Mouse (Mus musculus) adrenal gland, postnatal 10 days (tissue): ENCODE measurements around the gene Ush1c. TPM values are rescaled to one million over a fixed set of nuclear protein-coding genes. Genes with fewer than 3 reads are reported as not detected.
"Not testable (repeated sequence)": the region's sequence is repeated elsewhere in the genome, so short reads cannot be mapped to it uniquely, and the experiment has no call there.

Experiments used
- DNase-seq: peaks from one replicate; pipeline ENCODE4 v3.0.0; 2021; ENCODE audit warnings: mixed read lengths
- total RNA-seq, 2 experiments: library from RNA; stranded (reverse); gene quantifications; 2 replicates each; pipeline ENCODE4 v1.2.3; 2021

The Ush1c gene
- total RNA-seq, 2 experiments from 2014 or later: 2.0 to 2.3 TPM

DNA sequence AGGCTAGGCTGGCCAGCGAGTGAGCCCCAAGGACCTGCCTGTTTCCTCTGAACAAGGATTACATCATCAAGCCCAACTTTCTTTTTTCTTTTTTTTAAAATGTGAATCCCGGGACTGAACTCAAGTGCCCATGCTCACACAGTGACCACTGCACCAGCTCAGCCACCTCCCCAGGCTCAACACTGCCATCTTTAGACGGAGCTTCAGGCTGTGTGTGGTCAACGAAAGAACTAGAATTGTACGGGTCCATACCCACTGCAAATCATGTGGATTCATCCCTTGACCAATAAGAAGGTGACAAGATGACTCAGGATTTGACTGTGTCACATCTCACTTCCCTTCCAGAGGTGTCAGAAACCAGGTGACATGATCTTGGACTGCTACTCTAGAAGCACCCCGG is 33.5 kb downstream of the Ush1c start:
- no peak for DNase-seq

DNA sequence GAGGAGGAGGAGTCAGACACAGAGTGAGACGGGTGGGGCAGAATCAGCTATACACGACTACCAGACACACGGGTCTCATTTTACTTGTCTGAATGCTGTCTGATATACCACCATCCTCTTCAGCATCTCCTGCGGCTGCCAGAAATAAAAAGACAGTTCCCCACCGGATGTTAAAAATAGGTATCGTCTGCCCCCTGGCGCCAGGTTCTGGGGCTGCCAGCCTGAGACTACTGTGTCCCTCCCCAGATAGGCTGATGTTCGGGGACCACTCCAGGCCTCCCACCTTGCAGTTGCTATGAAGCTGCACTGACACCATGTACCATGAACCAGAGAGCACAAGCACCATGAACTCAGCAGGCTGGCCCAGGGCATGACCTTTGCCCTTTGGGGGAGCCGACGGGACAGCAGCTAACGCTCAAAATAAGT is 34.2 kb downstream of the Ush1c start:
- DNase-seq: peak; percentile 47

DNA sequence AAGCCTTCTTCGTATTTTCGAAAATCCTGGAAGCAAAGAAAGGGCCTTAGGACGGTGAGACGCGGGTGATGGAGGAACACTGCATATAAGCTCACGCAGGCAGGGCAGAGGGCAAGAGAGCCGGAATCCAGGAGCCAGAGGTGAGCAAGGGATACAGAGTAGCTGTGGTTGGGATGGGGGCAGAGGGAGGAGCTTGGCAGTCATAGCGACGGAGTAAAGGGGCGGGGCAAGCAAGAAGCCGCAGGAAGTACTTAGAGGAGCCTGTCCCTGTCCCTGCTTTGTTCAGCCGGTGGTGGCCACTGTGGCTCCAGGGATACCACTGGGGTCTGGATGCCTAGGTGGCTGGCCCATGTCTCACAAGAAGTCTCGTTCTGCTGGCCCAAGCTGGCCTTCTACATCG is 36.7 kb downstream of the Ush1c start:
- DNase-seq: no peak

DNA sequence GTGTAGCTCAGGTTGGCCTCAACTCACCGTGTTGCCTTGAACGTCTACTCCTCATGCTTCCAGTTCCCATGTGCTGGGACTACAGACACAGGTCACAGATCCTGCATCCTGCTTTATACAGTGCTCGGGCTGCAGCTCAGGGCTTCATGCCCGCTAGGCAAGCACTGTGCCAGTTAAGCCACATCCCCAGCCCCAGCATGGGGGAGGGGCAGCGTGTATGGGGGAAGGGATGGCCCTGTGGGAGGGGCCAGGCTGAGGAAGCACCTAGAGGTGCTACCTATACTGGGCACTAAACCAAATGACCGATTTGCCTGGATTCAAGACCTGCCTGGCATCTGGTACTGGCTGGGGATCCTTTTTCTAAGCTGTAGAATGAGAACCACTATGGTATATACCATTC is 38.3 kb downstream of the Ush1c start:
- DNase-seq: no peak

DNA sequence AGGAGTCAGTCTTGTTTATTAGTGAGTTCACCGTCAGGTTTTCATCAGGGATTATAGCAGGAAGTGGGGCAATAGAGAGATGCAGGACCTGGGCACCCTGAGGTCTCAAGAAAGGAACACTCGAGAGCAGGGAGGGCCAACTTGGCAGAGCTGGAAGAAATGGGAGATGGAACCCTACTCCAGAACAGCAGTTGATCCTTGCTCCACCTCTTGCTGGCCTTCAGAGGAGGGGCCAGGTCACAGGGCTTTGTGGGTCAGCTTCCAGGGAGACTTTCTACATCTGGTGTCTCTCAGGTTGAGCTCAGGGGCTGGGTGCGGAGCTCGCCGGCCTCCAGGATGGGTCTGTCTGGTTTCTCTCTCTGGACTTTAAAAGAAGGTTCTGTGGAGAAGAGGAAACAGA is 42.9 kb downstream of the Ush1c start:
- DNase-seq: no peak

DNA sequence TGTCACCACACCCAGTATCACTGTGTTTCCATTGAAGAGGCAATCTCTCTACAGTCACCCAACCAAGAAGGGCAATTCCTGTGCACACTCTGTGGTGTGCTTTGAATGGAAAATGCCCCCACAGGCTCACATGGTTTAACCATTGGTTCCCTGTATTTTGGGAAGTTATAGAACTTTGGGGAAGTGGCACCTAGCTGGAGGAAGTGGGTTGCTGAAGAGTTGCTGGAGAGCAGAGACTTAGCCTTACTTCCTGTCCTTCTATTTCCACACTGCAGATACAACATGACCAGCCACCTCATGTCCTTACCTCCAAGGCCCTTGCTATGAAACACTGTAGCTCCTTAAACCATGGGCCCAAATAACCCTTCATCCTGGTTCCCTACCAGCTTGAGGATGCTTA is 54.1 kb downstream of the Ush1c start:
- no peak for DNase-seq

DNA sequence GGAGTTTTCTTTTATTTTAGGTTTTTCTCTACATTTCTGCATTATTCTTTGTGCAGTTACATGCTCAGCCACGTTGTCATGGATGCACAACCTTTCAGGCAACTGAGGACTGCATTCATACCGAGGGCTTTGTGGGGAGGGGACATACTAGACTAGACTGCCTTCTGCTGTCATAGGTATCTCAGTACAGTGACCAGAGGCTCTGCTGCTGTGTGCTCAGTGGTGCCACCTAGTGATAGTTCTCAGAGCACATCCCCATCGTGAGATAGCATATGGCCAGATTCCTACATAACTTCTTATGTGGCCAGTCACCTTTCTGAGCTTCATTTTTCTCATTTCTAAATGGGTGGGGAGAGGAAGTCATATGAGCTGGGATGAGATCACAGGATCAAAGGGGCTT is 56.7 kb downstream of the Ush1c start:
- DNase-seq: peak; percentile 62

DNA sequence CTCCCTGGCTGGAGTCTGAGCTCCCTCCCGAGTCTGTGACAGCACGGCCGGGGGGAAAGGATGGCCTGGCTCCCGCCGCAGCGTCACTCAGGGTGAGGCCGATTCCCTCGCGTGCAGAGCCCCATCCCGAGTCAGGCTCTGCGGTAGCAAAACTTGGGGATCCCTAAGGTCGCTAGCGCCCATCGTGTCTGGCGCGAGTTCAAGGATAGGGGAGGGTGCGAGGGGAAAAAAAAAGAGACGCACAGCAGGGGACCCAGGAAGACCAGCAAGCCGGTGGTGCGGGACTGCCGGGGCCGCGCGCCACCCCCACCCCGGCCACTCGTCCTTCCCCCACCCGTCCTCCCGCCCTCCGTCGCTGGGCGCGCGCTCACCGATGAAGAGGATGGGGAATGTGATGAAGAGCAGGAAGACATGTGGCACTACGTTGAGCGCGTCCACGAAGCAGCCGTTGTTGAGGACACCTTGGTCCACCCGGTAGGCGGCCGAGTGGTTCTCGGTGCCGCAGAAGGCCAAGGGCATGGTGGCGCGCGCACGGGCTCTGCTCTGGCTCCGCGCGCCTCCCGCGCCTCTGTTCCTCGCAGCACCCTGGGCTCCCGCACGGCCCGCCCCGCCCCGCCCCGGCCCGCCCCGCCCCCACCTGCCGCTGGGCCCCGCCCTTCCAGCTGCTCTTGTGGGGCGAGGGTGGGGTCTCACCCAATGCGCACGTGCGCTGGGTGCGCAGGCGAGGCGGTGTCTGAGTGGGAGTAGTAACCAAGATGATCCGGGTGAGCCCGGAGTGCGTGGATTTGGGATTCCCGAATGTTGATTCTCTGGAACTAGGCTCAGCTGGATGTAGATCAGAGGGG is 58.6 kb downstream of the Ush1c start, which contains the start of gene Abcc8:
Gene Abcc8, minus strand, starts transcription at position 603 of the 845 bp plus-strand sequence.
- peak; percentile 8 for DNase-seq

DNA sequence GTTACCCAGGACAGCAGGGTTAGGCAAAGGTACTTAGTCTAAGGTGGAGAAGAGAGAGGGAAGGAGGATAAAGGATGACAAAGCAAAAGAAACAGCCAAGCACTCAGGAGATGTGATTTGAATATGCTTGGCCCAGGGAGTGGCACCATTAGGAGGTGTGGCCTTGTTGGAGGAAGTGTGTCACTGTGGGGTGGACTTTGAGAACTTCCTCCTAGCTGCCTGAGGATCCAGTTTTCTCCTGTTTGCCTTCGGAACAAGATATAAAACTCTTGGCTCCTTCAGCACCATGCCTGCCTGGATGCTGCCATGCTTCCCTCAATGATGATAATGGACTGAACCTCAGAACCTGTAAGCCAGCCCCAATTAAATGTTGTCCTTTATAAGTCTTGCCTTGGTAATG is 69.3 kb downstream of the Ush1c start:
- not testable (repeated sequence) for DNase-seq

DNA sequence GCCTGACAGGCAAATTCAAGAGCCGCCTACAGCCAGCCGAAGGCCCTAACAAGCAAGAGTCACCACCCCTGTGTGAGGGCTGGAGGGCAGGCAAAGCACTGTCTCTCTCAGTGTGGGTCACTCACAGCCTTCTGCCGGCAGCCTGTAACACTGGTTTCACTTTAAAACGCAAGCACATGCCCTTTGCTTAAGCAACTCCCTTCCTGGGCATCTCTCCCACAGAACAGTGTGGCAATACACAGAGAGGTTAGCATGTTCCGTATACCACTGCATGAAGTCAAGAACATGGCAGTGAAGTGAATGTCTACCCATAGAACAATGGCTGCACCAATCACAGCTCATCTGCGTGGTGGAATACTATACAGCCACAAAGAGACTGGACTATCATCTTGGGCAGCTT is 69.9 kb downstream of the Ush1c start:
- DNase-seq: peak; percentile 41

DNA sequence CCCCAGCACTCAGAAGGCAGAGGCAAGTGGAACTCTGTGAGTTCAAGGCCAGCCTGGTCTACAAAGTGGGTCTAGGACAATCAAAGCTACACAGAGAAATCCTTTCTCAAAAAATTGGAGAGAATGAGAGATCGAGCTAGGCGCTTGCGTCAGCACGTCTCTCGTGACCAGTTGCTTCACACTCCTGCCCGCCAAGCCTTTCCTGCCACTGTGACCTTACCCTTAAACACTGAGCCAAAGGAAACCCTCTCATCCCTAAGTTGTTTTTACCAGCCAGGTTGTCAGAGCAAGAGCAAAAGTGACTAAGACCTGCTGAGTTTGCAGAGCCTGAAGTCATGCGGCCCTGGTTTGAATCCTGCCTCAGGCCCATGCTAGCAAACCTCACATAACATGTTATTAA is 70.4 kb downstream of the Ush1c start:
- DNase-seq: peak; percentile 56

DNA sequence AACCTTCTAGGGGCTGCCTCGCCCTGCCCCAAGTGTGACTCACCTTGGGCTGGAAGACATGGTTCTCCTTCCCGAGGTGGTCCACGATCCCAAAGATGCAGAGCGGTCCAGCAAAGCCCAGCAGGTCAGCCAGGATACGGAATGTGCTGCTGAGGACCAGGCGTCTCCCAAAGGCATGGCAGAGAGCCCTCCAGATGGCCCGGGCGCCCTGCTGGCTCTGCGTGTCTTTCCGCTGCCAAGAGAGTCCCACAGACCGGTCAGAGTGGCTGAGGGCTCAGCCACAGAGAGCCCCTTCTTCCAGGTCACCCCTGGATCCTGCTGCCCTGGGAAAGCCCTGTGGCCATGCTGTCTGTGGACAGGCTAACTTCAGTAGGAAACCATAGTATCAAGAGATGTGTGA is 72.4 kb downstream of the Ush1c start:
- no peak for DNase-seq

DNA sequence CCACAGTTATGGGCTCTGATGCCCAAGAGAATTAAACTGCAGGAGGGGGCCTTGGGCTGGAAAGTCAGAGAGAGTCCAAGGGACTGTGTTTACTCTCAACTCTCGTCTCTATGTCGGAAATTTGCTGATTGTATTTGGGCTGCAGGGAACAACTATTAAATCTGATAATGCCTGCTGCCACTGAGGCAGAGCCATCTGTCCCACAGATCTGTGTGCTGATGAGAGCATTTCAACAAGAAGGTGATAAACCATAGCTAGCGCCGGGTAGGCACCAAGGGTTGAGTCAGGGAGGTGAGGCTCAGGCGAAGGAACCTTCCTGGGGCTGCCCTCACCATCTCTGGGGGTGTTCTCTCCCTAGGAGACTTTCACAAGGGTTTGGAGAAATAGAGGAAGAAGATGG is 75.6 kb downstream of the Ush1c start:
- no peak for DNase-seq

DNA sequence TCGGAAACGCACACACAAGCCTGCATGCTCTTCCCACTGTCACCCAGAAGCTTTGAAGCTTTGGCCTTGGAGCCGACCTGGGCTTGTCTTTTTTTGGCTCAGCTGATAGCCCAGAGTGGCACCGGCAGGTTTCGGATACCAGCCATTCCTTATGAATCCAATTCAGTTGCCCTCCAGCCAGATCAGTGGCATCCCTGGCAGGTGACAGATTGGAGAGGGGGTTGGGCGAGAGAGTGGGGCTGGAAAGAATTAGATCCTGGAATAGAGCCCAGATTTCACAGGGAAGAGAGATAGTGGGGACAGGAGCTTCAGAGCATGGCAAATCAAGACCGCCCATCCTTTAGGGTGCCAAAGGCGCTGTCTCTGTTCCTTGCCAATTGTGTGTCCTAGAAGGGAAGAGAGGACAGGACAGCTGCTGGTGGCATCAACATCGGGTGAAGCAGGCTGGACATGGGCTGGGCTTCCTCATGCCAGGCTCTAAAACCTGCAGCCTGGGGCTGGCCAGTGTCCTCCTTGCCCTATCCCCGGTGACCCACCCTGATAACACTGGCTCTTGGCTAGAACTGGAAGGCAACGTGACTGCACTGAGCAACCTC is 76.1 kb downstream of the Ush1c start:
- DNase-seq: no peak

DNA sequence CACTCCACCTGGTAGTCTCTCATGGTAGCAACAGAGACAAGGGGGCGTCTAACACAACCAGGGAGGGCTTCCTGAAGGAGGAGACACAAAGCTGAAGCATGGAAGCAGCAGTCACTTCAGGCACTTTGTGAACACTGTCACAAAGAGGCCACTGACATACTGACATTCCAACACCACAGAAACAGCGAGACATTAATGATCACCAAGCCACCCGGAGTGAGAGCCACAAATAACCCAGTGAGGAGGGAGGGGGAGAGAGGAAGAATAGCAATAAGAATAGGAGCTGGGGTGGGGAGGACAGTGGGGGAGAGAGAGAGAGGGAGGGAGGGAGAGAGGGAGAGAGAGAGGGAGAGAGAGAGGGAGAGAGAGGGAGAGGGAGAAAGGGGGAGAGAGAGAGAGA is 76.7 kb downstream of the Ush1c start:
- DNase-seq: no peak

DNA sequence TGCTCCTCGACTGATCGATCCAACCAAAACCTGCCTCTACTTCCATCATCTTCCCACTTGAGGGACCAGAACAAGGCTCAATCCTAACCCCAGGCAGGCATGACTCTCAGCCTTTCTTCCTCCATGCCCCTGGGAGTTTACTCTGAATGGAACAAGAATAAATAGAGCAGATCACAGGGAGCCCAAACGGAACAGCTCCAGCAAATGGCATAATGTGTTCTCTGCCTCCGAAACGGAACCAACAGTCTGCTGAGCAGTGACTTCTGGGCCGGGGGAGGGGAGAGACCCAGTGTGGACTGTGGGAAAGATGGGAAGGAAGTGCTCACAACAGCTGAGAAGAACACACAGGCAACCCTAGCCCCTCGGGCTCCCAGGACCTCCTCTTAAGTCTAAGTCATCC is 80.6 kb downstream of the Ush1c start:
- DNase-seq: no peak

DNA sequence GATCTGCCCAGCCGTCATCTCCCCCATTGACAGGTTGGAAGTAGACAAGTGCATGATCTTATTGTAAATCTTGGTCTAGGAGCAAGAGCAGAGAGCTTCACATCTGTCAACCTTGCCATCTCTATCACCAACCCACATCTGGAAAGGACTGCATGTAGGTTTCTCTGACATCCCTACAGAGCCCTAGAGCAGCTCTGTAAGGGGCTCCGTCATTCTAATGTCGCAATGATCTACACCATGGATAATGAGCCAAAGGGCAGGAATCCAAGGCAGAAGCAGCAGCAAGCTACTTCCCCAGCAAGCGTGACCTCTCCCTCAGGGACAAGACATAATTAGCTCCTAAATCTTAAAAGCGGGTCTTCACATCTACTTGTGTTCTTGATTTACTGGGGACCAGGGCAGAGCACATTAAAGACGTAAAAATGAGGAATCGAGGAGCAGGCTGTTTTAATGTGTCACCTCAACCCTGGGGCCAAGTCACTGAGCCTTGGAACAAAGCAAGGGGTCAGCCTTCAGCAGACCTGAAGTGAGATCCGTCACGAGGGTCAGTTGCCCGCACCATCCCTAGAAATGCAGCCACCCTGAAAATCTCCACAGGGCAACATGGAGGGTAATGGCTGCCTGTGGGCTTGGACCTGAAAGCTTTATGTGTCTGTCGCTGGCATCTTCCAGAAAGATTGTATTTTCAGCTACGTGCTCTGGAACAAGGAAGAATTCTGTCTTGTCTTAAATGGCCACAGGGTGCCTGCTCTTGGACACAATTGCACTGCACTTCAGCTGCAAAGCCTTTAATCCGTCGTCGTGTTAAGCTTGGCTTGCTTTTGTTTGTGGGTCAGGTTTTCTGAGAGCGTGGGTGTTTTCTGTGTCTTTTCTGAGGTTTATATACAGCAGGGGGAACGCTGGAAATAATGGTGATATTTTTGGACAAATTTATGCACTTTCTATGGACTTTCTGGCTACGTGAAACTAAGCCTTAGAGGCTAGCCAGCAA is 83.5 kb downstream of the Ush1c start:
- DNase-seq: no peak

DNA sequence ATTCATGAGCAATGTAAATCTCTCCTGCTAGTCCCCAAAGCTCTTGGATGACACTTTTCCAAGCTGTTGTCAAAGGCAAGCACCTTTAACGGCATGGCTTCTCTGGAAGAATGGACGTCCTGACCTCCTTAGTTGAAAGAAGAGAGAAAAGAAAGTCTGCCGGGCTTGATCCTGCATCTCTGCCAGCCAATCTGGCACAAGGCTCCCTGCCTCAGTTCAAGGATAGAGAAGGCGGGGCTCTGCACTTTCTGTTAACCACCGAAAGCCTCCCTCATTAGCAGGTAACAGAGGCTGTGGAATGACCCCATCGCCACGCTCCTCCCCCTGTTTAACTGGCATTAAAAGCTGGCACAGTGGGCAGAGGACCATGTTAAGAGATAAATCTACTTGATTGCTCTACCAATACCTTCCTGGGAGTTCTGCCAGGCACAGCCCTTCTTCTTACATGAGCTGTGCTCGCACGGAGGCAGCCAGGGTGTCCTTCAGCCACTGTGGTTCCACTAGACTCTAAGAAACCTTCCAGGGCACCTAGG is 85.4 kb downstream of the Ush1c start:
- DNase-seq: no peak

DNA sequence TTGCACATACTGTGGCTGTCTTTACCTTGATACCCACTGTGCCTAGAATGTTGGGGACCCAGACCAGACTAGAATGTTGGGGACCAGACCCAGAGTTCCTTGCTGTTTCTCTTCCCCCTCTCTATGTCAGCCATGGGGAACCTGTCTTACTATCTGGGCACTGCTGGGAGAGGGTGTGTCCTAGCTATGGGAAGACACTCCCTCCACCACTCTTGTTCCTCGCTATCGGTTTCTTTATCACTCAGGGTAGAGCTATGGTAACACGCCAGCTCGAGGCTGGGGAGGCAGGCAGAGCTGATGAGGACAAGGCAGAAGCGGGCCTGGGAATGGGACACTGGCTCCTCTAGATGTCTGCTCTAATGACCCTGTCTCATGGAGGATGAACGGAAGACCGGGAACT is 90.9 kb downstream of the Ush1c start:
- no peak for DNase-seq

DNA sequence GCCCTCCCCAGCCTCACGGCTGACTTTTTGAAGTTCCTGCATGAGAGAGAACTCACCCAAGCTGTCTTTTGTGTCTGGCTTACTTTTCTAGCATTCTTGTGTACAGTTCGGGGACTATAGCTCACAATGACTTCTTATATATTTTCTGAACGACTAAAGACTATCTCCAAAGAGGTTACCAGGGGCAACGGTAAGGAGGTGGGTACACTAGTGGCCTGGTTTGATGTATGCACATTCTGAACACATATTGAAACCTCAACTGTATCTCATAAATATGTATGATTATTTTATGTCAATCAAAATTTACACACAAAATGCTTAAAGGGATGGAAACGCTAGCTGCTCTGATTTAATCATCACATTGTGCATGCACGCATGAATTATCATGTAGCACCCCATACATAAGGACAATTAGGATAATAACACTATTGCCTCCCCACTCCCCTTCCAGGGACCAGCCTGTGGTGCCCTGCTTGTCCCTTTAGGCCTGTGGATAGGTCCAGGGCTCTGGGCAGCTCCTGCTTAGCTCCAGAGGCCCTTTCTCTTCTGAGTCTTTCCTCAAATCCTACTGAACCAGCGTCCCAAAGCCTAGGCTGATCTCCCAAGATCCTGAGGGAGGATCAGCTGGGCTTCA is 91.5 kb downstream of the Ush1c start:
- DNase-seq: no peak
